Comparison of ENCODE assay signal across 8 mouse cellular contexts in genomic region chr17:24736330-24737051, GRCm38 (mm10). TPM values are rescaled to one million over a fixed set of nuclear protein-coding genes. Genes with fewer than 3 reads are reported as not detected.
DNase-seq lines count a peak whose midpoint lies in the region; ATAC-seq lines count a peak whose summit lies in the region.

Gene Msrb1, plus strand, starts transcription at chr17:24736642.

- H3K9ac ChIP-seq in hindbrain, embryonic 14.5 days = peak within 1 kb of the TSS; percentile 59

- H3K4me1 ChIP-seq in hindbrain, embryonic 14.5 days (replicated peaks; ENCODE audit: control insufficient read depth, insufficient read depth, low read length) = peaks cover 13% of the 10 kb centered on the region; the same call in 1 of the 2 replicates

- ATAC-seq in hindbrain, embryonic 14.5 days (ENCODE audit: low FRiP score) = peak; percentile 96

- H3K4me2 ChIP-seq in hindbrain, embryonic 14.5 days (replicated peaks) = peak within 1 kb of the TSS; percentile 86

- no peaks in the 10 kb centered on the region for H3K9me3 ChIP-seq in hindbrain, embryonic 14.5 days (ENCODE audit: control insufficient read depth, low read length)

- 1% methylated on average over 29 of the region's 29 CpGs for WGBS in hindbrain, embryonic 14.5 days

- H3K27me3 ChIP-seq in hindbrain, embryonic 14.5 days (ENCODE audit: control insufficient read depth, insufficient read depth, low read length) = no peaks in the 10 kb centered on the region

- 0 out of 2 replicates have a peak, but pooled peaks cover 9% of the 10 kb centered on the region for H3K36me3 ChIP-seq in hindbrain, embryonic 14.5 days (replicated peaks; ENCODE audit: control insufficient read depth, insufficient read depth)

- peak; percentile 100 for DNase-seq in R1 (ENCODE audit: low read depth, low spot score)
- peak; percentile 89 to 94 for DNase-seq in cerebellum, postnatal 25 days
- DNase-seq in frontal cortex, postnatal 25 days (ENCODE audit: low spot score in 2 of 2) = peak; percentile 79 to 85
- DNase-seq in hindbrain, embryonic 14.5 days (ENCODE audit: low spot score) = peak; percentile 87
- DNase-seq in layer of hippocampus, postnatal 36 days = peak; percentile 91 to 92
- peak; percentile 100 for DNase-seq in lung, postnatal 36 days
- peak; percentile 99 for DNase-seq in retina, postnatal 1 day
- DNase-seq in urinary bladder, adult 18-20 months (ENCODE audit: low spot score in 2 of 2) = peak; percentile 89 to 98

- peak within 1 kb of the TSS; percentile 53 for H3K4me3 ChIP-seq in hindbrain, embryonic 14.5 days (replicated peaks; ENCODE audit: low read length)

- H3K27ac ChIP-seq in hindbrain, embryonic 14.5 days = peak within 1 kb of the TSS; percentile 59; the same call in 1 of the 2 replicates

RNA-seq across cellular contexts. Expression of gene Msrb1, which starts in this region (rescaled TPM):
- 20.5 and 22.4 TPM in 2 replicates for polyA plus RNA-seq in hindbrain, embryonic 14.5 days (2014; fragmentation: Nextera tagmentation; extraction: Ambion mirVana)
- total RNA-seq in layer of hippocampus, postnatal 36 days (2021) = 10 to 100 TPM; 42.1 to 45.6 TPM

Comparison
In these comparisons a context has a peak if more than half of its experiments do, and no peak if none do; other contexts are left out.
1. Peak in every context shown above with its lines: DNase-seq, ATAC-seq, H3K4me3 ChIP-seq and H3K27ac ChIP-seq.